Mouse (Mus musculus): ENCODE data around the gene Umps. TPM values are rescaled to one million over a fixed set of nuclear protein-coding genes. Genes with fewer than 3 reads are reported as not detected.

Umps gene
- 10 to 100 TPM; 36.0 to 44.0 TPM for total RNA-seq (2021)
- 13.1 and 16.9 TPM in 2 replicates for polyA plus RNA-seq (2012; rRNA removed)
- long read RNA-seq, transcript Umps-201 (6 exons, 3,484 nt): major isoform, 56 of 61 reads
- long read RNA-seq, partial matches to known transcripts: 1 of 61 reads
- long read RNA-seq, other reads (novel, unspliced or antisense): 2 of 61 reads

DNA sequence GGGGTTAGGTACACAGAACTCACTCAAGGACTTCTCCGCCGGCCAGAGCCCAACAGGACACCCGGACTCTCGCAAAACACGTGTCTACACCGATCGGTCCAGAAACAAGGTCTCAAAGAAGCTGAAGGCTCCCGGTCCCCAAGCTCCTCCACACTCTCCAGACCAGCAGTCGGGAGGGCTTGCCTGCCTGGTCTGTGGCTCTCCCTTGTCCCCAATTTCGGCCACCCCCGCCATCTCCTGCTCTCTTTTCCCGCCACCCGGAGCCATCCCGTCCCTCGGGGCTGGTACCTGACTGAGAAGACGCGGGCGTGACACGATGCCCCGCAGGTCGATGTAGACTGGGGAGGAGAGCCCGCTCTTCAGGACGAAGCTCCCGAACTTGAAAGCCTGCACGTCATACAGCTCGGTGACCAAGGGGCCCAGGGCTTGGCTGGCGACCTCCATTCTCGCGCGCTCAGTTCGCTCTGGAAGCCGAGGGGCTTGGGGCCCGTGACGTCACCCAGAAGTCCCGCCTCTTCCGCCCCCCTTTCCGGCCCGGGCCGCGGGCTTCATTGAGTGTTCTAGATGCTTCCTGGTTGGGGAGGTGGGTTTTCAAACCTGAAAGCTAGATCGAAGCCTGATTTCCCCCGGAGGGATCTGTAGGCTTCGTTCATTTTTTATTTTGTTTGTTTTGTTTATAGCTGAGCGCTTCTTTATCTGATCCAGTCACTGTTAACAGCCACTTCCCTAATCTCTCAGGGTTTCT is at the start of gene Umps:
Umps (minus strand) TSS at position 501 of the 745 bp plus-strand sequence.
- peak; percentile 89 for DNase-seq

DNA sequence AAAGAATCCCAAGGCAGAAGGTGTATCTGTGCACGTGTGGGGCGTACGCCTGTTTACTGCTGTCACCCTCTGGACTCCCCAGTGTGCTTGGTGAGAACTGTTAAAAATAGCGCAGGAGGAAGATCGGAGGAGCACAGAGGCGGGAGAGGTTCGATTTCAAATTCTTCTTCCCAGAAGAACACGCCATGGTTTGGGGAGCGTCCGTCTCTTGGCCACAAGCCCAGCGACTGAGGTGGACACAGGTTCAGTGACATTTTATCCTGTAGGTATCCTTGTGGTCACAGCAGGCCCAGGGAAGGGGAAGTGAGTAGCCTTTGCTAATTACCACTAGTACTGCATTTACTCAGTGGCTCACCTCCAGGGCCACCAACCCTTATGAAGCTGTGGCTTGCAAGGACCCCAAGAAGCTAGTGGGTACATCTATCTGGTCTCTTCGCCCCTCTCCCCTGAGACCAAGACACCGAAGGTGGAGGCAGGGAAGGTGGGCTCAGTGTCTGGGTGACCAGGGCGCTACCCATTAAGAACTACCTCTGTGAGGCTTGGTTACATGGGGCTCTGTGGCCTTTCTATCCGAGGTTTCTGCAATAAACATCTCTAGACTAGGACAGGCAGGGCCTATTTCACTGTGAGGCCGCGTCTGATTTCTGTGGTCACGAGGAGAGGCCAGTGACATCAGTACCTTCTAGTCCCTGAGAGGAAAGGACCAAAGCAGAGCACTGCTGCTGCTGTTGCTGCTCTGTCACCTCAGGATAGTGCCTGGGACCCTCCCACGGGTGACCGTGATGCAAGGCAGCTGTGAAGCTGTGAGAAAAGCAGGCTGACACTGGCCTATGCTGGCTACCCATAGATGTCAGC is 45.4 kb upstream of the Umps start:
- no peak for DNase-seq

DNA sequence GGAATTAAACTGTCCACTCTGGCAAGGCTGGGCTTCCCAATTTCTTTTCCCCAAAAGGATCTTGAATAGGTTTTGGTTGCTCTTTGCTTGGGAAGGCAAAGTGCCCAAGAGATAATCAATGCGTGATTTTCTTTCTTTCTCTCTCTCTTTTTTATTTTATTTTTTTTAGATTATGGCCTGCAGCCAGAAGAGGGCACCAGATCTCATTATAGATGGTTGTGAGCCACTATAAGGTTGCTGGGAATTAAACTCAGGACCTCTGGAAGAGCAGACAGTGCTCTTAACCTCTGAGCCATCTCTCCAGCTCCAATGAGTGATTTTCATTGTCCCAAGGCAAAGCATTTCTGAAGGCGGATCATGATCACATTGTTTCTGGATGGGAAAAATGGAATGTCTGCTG is 42.7 kb upstream of the Umps start:
- DNase-seq: no peak

DNA sequence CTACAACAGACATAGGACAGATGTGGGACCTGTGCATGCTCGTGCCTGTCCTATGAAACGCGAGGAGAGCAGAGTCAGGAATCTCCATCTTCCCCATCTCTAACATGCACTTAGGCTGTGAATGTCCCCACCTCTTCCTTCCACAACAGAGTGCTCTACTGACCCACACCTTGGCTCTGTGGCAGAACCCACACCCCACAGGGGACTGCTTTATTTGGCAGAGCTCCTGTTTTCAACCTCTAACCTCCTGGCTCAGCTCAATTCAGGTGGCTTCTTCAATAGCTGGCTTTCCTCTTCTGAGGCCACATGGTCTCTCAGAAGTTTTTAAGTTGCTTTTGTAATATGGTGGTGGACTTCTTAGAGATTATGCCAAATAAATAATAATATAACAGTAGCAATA is 39.1 kb upstream of the Umps start:
- DNase-seq: no peak

DNA sequence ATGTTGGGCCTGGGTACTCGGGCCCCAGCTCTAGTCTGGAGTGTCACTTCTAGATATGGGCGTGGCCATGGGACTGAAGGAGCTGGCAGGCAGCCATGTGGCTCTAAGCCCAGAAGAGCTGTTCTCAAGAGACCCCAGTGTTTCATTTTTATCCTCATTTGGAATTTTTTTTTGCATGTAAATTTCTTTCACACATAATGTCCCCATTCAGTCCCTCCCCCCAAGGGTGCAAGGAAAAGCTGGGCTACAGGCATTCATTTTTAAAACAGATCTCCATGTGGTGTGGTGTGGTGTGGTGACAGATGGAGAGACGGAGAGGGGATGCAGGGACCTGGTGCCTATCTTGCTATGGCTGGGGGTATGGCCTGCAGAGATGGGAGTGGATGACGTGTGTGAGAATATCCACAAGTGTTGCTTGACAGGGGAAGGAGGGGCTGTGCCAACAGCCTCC is 37.3 kb upstream of the Umps start:
- DNase-seq: no peak

DNA sequence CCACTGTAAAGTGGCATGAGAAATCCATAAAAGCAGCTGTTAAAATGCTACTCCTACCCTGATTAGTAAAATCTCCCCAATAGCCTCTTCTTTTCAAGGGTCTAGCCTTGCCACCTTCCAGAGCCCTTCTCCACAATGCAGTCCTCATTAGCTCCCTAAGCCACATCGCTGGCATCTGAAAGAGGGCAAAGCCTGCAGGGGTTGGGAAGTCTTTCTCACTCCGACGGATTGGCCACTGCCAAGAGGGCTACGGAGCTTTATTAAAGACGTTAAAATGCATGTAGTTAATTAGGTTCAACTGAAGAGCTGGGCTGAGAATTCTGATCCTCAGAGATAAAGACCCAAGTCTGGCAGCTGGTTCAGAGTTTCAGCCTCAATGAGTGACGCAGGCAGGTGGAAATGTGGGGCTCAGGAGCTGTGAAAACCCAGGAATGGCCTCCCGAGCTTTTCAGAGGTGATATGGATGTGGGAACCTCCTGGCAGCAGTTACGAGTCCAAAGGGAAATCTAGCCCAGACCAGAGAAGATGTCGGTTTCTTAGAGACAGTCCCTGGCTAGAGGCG is 36.8 kb upstream of the Umps start:
- DNase-seq: no peak

DNA sequence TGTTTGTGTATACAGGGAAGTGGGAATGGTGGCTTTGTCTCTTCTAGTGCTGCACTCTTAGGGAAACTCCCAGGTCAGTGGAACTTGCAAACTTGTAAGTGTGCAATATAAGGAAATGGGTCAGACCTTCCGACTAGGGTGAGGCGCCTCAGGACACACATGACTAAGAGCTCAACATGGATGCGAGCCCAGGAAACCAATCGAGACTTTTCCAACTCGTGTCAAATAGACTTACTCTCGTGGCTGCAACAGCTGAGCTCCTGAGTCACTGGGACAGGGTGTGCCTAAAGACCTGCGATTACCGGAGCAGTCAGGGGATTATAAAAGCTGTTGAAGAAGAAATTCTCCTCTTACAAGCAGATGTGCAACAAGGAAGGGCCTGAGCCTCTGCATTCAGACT is 33.9 kb upstream of the Umps start:
- peak; percentile 14 for DNase-seq

DNA sequence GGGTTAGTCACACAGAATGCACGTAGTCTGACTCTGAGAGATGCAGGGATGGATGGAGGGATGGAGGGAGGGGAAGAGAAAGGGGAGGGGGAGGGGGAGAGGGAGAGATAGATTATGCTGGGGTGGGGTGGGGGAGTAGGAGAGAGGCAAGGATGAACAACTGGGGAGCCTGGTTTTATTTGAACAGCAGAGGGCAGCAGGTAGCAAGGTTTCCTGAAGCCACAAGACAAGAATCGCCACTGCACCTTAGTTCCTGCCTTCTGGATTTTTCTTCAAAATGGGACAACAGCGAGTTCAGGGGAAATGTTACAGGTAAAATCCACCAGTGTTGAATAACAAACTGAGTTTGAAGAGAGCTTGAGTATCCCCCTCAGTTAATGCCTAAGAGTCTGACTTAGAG is 32.5 kb upstream of the Umps start:
- peak; percentile 34 for DNase-seq

DNA sequence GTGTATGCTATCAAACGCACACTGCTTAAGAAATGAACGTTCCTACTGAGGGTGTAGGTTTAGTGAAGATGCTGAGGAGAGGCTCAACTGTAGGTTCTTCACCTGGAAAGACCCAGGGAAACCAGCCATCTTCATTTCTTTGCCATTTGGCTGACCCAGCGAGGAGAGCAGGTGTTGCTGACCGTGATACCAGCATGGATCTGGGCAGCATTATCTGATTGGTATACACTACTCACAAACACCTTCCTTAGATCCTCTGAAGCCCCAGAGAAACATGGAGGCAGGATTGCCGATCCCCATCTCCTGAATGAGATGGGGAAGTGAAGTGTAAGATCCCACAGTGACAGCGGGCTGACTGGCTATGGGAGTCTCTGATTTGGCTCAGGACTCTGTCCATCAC is 31.2 kb upstream of the Umps start:
- DNase-seq: no peak

DNA sequence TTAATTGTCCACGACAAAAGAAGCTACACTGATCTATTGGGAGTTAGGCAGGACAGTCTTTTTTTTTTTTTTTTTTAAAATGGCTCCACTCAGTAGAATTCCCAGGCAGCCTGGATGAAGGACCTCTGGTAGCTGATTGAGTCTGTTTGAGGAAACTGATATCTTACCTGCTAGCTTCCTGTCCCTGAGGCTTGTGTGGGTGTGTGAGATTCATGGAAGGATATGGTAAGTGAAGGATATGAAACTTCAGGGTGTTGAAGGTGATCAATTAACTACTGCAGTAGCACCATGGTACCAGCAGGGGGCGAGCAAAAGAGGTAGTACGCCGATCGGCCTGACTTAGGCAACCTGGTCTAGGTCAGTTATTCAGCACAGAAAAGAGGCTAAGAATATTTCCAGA is 29.2 kb upstream of the Umps start:
- DNase-seq: peak; percentile 48

DNA sequence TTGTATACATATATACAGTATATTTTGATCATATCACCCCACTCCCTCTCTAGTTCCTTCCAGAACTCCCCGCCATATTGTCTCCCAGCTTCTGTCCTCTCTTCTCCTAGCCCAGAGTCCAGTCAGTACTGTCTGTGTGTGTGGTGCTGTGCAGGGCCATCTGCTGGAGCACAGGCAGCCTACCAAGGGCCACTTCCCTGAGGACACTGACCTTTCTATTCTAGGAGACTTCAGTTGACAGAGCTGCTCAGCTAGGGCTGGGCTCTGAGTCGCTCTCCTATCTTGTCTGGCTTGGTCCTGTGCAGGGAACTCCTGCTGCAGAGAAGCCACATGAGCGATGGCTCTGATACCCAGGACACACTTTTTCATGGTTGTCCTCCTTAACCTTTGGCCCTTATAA is 28.7 kb upstream of the Umps start:
- no peak for DNase-seq

DNA sequence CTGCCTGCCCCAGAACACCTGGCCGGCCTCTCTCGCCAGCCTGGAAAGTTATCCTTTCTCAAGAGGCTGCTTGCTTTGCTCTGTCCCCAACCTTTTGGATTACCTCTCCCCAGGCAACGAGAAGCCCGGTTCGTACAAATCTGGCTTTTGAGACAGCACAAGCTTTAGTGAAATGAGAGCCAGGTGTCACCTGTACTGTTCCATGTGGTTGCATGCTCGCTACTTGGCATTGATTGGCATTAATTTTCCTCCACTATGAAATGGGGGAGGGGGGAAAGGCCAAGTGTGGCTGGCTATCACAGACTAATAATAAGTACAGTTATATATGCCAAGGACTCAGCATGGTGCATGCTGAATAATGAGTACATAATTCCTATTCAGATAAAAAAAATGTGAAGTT is 27.5 kb upstream of the Umps start:
- DNase-seq: no peak

DNA sequence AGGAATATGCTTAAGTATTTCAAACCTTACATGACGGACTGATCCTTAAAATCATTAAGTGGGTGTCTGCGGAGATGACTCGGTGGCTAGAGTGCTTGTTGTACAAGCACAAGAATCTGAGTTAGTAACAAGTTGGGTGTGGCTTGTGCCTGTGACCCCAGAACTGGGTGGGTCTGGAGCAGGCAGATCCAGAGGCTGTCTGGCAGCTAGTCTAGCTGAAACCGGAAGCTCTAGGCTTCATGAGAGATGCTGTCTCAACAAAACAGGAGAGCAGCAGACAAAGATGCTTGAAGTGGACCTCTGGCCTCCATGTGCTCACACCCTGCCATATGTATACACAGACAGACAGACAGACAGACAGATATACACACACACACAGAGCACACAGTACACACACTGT is 23.9 kb upstream of the Umps start:
- DNase-seq: no peak

DNA sequence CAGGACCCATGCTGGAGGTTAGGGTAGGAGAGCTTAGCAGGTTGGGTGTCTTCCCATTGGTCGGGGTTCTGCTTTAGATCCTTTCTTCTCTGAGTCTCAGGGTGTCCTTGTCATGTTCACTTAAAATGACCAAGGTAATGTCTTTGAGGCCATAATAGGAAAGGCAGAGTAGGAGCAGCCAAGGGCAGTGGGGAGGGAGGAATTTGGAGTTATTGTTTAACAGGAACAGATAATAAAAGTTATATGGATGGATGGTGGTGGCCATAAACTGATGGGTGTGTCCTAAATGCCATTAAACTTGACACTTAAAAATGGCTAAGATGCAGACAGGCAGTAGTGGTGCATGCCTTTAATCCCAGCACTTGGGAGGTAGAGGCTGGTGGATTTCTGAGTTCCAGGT is 22.3 kb upstream of the Umps start:
- DNase-seq: no peak

DNA sequence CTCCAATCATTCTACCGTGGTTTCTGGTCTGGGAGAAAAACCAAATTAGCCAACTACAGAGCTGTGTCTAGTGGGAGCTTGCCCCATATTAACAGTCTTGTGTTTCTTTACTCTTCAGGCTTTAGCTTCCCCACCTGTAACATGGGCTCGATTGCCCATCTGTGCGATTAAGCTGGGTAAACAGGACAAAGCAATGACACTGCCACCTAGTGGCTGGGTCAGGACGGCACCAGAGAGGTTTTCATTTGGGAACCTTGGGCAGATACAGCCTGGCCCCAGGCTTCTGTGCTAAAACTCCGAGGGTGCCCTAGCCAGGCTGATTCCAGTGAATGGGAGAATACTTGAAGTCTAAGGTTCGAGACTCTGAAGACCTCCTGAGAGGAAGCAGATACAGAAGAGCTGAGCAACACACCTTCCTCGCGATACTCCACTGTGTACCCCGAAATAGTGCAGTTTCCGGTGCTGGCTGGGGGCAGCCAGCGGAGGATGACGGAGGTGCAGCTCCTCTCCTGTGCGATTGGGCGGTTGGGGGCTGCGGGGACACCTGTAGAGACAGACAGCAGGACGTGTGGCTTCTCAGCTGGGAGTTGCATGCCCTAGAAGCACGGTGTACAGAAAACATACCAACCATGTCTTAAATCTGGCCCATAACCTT is 21.6 kb upstream of the Umps start:
- DNase-seq: peak; percentile 65

DNA sequence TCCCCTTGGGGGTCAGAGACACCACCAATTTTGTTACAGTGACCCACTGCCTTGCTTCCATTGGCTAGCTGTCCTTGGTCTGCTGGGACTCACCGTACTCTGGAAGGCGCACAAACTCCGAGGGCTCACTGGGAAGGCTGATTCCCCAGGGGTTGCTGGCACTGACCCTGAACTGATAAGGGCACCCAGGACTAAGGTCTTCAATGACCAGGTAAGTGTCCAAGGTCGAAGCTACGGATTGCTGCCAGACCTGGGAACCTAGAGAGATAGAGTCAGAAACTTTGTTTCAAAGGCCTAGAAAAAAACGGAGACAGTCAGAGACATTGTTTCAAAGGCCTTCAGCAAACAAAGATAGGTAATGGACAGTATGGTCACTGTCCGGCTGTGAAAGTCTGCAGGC is 20.2 kb upstream of the Umps start:
- DNase-seq: no peak

DNA sequence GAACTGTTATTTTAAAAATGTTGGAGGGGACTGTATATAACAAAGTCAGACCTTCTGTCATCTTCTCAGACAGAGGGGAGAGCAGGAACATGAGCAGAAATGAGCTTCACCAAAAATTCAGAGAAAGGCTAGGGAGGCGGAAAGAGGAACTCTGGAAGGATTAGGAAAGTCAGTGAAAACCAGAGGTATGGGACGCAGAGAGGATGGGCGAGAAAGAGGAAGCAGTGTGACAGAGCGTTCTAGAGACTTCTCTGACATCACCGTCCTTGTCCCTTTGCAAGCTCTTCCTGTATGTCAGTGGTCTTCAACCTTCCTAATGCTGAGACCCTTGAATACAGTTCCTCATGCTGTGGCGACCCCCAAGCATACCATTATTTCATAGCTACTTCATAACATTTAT is 18.5 kb upstream of the Umps start:
- DNase-seq: no peak

DNA sequence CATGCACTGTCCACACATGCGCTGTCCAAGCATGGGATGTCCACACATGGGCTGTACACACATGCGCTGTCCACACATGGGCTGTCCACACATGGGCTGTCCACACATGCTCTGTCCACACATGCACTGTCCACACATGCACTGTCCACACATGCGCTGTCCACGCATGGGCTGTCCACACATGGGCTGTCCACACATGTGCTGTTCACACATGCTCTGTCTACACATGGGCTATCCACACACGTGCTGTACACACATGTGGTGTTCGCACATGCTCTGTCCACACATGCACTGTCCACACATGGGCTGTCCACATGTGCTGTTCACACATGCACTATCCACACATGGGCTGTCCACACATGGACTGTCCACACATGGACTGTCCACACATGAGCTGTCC is 16.9 kb upstream of the Umps start:
- DNase-seq: no peak

DNA sequence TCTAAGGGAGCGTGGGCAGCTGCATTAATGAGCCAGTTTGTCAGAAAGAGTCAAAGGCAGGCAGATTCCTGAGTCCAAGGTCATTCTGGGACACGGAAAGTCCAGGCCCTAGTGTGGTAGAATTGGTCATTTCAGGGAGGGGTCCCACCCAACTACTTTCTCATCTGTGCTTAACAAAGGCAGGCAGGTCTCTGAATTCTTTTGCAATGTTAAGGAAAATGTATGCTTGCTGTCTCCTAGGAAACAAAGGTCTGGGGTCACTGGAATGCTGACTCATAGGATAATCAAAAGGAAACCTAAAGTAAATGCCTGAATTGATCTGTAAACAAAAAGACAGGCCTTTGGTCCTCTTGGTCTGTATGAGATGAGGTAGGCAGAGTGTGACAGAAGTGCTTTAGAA is 13.0 kb upstream of the Umps start:
- no peak for DNase-seq

DNA sequence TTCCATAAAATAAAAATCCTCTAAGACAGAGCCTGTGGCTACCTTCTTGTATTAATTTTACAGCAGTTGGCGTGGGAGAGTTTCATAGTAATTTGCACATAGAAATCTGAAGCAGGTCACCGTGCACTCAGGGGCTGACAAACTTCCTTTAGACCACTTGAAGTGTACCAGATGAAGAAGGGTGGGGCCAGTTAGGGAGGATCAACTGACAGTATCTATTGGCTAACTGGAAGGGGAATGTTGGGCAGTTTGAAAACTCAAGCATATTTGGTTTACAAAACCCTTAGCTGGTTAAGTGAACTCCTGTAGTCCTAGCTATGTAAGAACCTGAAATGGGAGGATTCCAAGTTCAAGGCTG is 424 bp upstream of the Umps start:
- DNase-seq: no peak

DNA sequence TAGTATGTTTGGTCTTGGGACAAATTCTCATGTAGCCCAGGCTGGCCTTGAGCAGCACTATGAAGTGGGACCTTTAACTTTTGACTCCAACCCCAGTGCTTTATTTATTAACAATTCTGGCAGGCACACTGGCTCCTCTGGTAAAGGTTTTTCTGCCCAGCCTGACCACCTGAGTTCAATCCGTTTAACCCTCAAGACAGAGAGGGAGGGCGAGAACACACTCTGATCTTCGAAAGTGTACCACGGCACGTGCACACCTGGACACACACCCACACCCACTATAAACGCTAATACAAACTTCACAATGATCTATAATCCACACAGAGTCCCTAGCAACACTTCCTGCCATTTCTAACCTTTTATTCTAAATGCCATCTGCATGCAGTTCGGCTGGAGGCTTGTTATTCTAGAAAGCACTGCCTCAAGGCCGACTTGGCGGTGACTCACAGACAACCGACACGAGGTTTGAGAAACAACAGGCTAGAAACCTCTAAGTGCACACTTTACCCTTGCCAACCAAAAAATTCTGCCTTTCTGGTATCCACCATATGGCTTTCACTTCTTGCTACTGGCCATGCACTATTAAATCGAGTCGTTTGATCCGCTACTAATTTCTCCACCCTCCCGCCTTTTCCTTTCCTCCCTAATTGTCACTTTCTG is 830 bp downstream of the Umps start:
- DNase-seq: peak; percentile 81

DNA sequence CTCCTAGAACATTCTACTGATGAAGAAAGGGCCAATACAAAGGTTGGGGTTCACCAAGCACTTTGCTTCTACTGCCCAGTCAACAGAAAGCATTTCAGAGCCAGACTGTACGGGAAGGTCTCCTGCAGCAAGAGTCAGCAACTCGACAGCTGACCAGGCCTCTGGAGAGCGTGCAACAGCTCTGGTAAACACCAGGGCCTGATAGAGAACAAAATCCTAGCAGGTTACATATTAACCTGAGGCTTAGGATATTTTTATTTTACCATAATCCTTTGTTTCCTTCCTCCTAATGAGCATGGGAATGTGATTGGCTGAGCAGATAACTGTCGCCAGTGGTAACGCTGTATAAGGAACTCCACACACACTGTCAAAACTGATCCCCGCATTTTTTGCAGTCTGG is 3.3 kb downstream of the Umps start:
- DNase-seq: no peak

Data from adrenal gland, adult 2 months (tissue).